Mouse (Mus musculus): ENCODE results near the gene Irf2bpl. TPM values are rescaled to one million over a fixed set of nuclear protein-coding genes. Genes with fewer than 3 reads are reported as not detected.

Gene Irf2bpl
- polyA plus RNA-seq, 1 experiment, result 59.1 TPM

GRCm38 (mm10) chr12:86883280-86884196, 1.1 kb downstream of the Irf2bpl start:
- peak overlapping the region; percentile 97 for H3ac ChIP-seq (ENCODE audit: control insufficient read depth, insufficient read length)
- H3K79me2 ChIP-seq (ENCODE audit: control insufficient read depth, insufficient read depth), result peaks cover 59% of the 10 kb centered on the region
- TF ChIP-seq CEBPB (IDR thresholded peaks at IDR 0.05; ENCODE audit: insufficient read depth, poor library complexity, severe bottlenecking) (no peak), POLR2AphosphoS2 (IDR thresholded peaks at IDR 0.05; ENCODE audit: insufficient read length, low read depth) (peak; percentile 68), MYOG (IDR thresholded peaks at IDR 0.05; ENCODE audit: control insufficient read depth in 1 of 3, insufficient read depth in 1 of 3, insufficient read length in 2 of 3, low read depth in 2 of 3) (no peak), TCF12 (IDR thresholded peaks at IDR 0.05; ENCODE audit: insufficient read depth, poor library complexity, severe bottlenecking) (no peak), POLR2A (IDR thresholded peaks at IDR 0.05; ENCODE audit: insufficient read length, low read depth) (peak; percentile 63), REST (IDR thresholded peaks at IDR 0.05; ENCODE audit: insufficient read depth, insufficient read length) (no peak), MYOD1 (IDR thresholded peaks at IDR 0.05; ENCODE audit: control insufficient read depth in 1 of 3, insufficient read length in 2 of 3, low read depth in 2 of 3) (peak in 1 of 3 experiments; percentile 27), SRF (IDR thresholded peaks at IDR 0.05; ENCODE audit: control insufficient read depth, insufficient read length, low read depth) (no peak), TCF3 (IDR thresholded peaks at IDR 0.05; ENCODE audit: insufficient read length, low read depth) (no peak), USF1 (IDR thresholded peaks at IDR 0.05; ENCODE audit: low read depth) (no peak), E2F4 (IDR thresholded peaks at IDR 0.05; ENCODE audit: insufficient read depth) (no peak), MAX (IDR thresholded peaks at IDR 0.05; ENCODE audit: low read depth) (no peak)
- no peaks in the 10 kb centered on the region for H3K27me3 ChIP-seq (ENCODE audit: control insufficient read depth, insufficient read depth, insufficient read length)
- H3K36me3 ChIP-seq (ENCODE audit: control insufficient read depth, insufficient read depth), result peaks cover 6% of the 10 kb centered on the region
- peak overlapping the region; percentile 94 for H3K4me3 ChIP-seq
- no peak overlapping the region for H3K4me2 ChIP-seq (ENCODE audit: low read depth)

DNA sequence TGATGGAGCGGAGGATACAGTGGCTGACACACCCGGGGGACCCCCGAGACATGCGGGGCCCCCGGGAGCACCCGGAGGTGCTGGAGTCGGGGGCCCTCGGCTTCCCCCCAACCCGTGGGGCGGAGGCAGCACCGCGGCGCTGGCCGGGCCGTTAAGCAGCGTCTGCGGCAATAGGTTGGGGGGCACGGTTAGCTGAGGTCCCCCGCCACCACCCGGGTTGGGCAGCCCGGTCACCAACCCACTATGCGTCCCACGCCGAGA, 1.6 kb downstream of the Irf2bpl start:
- Histone ChIP-seq H3K36me3 (ENCODE audit: control insufficient read depth, insufficient read depth) (peaks cover 6% of the 10 kb centered on the region), H3ac (ENCODE audit: control insufficient read depth, insufficient read length) (peak overlapping the region; percentile 97), H3K4me3 (peak overlapping the region; percentile 94), H3K27me3 (ENCODE audit: control insufficient read depth, insufficient read depth, insufficient read length) (no peaks in the 10 kb centered on the region), H3K4me2 (ENCODE audit: low read depth) (peak overlapping the region; percentile 95), H3K79me2 (ENCODE audit: control insufficient read depth, insufficient read depth) (peaks cover 60% of the 10 kb centered on the region)
- TF ChIP-seq SRF (IDR thresholded peaks at IDR 0.05; ENCODE audit: control insufficient read depth, insufficient read length, low read depth) (no peak), REST (IDR thresholded peaks at IDR 0.05; ENCODE audit: insufficient read depth, insufficient read length) (no peak), POLR2A (IDR thresholded peaks at IDR 0.05; ENCODE audit: insufficient read length, low read depth) (no peak), TCF12 (IDR thresholded peaks at IDR 0.05; ENCODE audit: insufficient read depth, poor library complexity, severe bottlenecking) (no peak), E2F4 (IDR thresholded peaks at IDR 0.05; ENCODE audit: insufficient read depth) (no peak), CEBPB (IDR thresholded peaks at IDR 0.05; ENCODE audit: insufficient read depth, poor library complexity, severe bottlenecking) (no peak), MAX (IDR thresholded peaks at IDR 0.05; ENCODE audit: low read depth) (no peak), MYOD1 (IDR thresholded peaks at IDR 0.05; ENCODE audit: control insufficient read depth in 1 of 3, insufficient read length in 2 of 3, low read depth in 2 of 3) (no peak), MYOG (IDR thresholded peaks at IDR 0.05; ENCODE audit: control insufficient read depth in 1 of 3, insufficient read depth in 1 of 3, insufficient read length in 2 of 3, low read depth in 2 of 3) (no peak), TCF3 (IDR thresholded peaks at IDR 0.05; ENCODE audit: insufficient read length, low read depth) (no peak), POLR2AphosphoS2 (IDR thresholded peaks at IDR 0.05; ENCODE audit: insufficient read length, low read depth) (no peak), USF1 (IDR thresholded peaks at IDR 0.05; ENCODE audit: low read depth) (no peak)

GRCm38 (mm10) chr12:86882279-86883018, 2.1 kb downstream of the Irf2bpl start:
- TF ChIP-seq CEBPB (IDR thresholded peaks at IDR 0.05; ENCODE audit: insufficient read depth, poor library complexity, severe bottlenecking) (no peak), POLR2AphosphoS2 (IDR thresholded peaks at IDR 0.05; ENCODE audit: insufficient read length, low read depth) (peak; percentile 82), REST (IDR thresholded peaks at IDR 0.05; ENCODE audit: insufficient read depth, insufficient read length) (no peak), POLR2A (IDR thresholded peaks at IDR 0.05; ENCODE audit: insufficient read length, low read depth) (peak; percentile 44), MYOG (IDR thresholded peaks at IDR 0.05; ENCODE audit: control insufficient read depth in 1 of 3, insufficient read depth in 1 of 3, insufficient read length in 2 of 3, low read depth in 2 of 3) (no peak), E2F4 (IDR thresholded peaks at IDR 0.05; ENCODE audit: insufficient read depth) (no peak), MYOD1 (IDR thresholded peaks at IDR 0.05; ENCODE audit: control insufficient read depth in 1 of 3, insufficient read length in 2 of 3, low read depth in 2 of 3) (peak in 1 of 3 experiments; percentile 1), USF1 (IDR thresholded peaks at IDR 0.05; ENCODE audit: low read depth) (no peak)
- Histone ChIP-seq H3K36me3 (ENCODE audit: control insufficient read depth, insufficient read depth) (peaks cover 6% of the 10 kb centered on the region), H3K4me2 (ENCODE audit: low read depth) (peak overlapping the region; percentile 95), H3K79me2 (ENCODE audit: control insufficient read depth, insufficient read depth) (peaks cover 60% of the 10 kb centered on the region), H3K4me3 (peak overlapping the region; percentile 94), H3ac (ENCODE audit: control insufficient read depth, insufficient read length) (peak overlapping the region; percentile 97), H3K27me3 (ENCODE audit: control insufficient read depth, insufficient read depth, insufficient read length) (no peaks in the 10 kb centered on the region)

DNA sequence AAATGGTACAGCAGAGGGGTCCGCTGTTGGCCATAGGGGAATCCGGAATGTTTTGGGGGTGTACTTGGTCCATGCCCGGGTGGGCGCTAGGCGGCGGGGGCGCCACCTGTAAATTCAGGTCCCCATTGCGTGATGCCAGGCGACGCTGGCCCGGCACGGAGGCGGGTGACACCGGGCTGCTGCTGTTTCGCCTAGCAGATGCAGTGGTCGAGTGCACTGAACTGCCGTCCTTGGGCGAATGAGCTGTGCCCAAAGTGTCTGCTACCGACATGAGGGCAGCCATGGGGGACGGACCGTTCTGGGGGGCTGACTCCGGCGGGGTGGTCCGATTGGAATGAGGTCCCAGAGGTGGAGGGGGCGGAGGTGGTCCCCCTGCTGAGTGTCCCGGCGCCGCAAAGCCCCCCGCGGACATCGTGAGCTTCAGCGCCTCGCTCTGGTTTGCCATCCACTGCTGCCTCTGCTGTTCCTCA, 2.8 kb downstream of the Irf2bpl start:
- Histone ChIP-seq H3K4me2 (ENCODE audit: low read depth) (peak overlapping the region; percentile 95), H3K79me2 (ENCODE audit: control insufficient read depth, insufficient read depth) (peaks cover 60% of the 10 kb centered on the region), H3K27me3 (ENCODE audit: control insufficient read depth, insufficient read depth, insufficient read length) (no peaks in the 10 kb centered on the region), H3K4me3 (peak overlapping the region; percentile 94), H3K36me3 (ENCODE audit: control insufficient read depth, insufficient read depth) (peaks cover 6% of the 10 kb centered on the region), H3ac (ENCODE audit: control insufficient read depth, insufficient read length) (peak overlapping the region; percentile 97)
- peak in 1 of 3 experiments; percentile 3 for TF ChIP-seq MYOG (IDR thresholded peaks at IDR 0.05; ENCODE audit: control insufficient read depth in 1 of 3, insufficient read depth in 1 of 3, insufficient read length in 2 of 3, low read depth in 2 of 3)
- peak; percentile 26 for TF ChIP-seq POLR2A (IDR thresholded peaks at IDR 0.05; ENCODE audit: insufficient read length, low read depth)
- TF ChIP-seq POLR2AphosphoS2 (IDR thresholded peaks at IDR 0.05; ENCODE audit: insufficient read length, low read depth), result peak; percentile 63
- TF ChIP-seq USF1 (IDR thresholded peaks at IDR 0.05; ENCODE audit: low read depth), result no peak
- no peak for TF ChIP-seq MYOD1 (IDR thresholded peaks at IDR 0.05; ENCODE audit: control insufficient read depth in 1 of 3, insufficient read length in 2 of 3, low read depth in 2 of 3)
- TF ChIP-seq E2F4 (IDR thresholded peaks at IDR 0.05; ENCODE audit: insufficient read depth), result no peak

Measured in myocyte (in vitro differentiated cells).